8 mouse cellular contexts compared by ENCODE assay signal in genomic region chr12:33035719-33036521, GRCm38 (mm10). TPM values are rescaled to one million over a fixed set of nuclear protein-coding genes. Genes with fewer than 3 reads are reported as not detected.
DNase-seq lines count a peak whose midpoint lies in the region; ATAC-seq and TF ChIP-seq lines count a peak whose summit lies in the region.

No protein-coding gene starts in this region.

- peak; percentile 80 for ATAC-seq in midbrain, postnatal 0 days (ENCODE audit: low FRiP score)

- WGBS in midbrain, postnatal 0 days, result 17% methylated on average over 21 of the region's 21 CpGs

- H3K27ac ChIP-seq in midbrain, postnatal 0 days (ENCODE audit: low read depth, low read length), result peak overlapping the region; percentile 38

- no peaks in the 10 kb centered on the region for H3K9me3 ChIP-seq in midbrain, postnatal 0 days (ENCODE audit: low read length)

- 0 out of 2 replicates have a peak overlapping the region, but pooled peaks have one; percentile 19 for H3K9ac ChIP-seq in midbrain, postnatal 0 days (replicated peaks; ENCODE audit: low read length, poor library complexity, severe bottlenecking)

- TF ChIP-seq CTCF in midbrain, postnatal 0 days (IDR thresholded peaks at IDR 0.05), result no peak

- H3K27me3 ChIP-seq in midbrain, postnatal 0 days (ENCODE audit: insufficient read depth, low read length), result no peaks in the 10 kb centered on the region

- no peaks in the 10 kb centered on the region for H3K36me3 ChIP-seq in midbrain, postnatal 0 days (ENCODE audit: insufficient read depth, low read length)

- peak; percentile 47 for DNase-seq in adrenal gland, postnatal 25 days
- no peak for DNase-seq in adrenal gland, adult 8-10 months
- peak; percentile 68 to 74 for DNase-seq in cerebellum, postnatal 14 days
- DNase-seq in gastrocnemius, postnatal 14 days, result peak; percentile 53
- peak; percentile 58 for DNase-seq in induced T-regulatory cell, adult 2 months (ENCODE audit: low read depth)
- peak; percentile 78 for DNase-seq in left cerebral cortex, postnatal 36 days (ENCODE audit: low spot score in 2 of 2)
- peak; percentile 93 for DNase-seq in midbrain, postnatal 0 days (ENCODE audit: low spot score)
- no peak for DNase-seq in ovary, postnatal 10 days (ENCODE audit: low spot score)

- no peak overlapping the region for H3K4me3 ChIP-seq in midbrain, postnatal 0 days (ENCODE audit: low read depth, low read length)

- H3K4me2 ChIP-seq in midbrain, postnatal 0 days (ENCODE audit: low read depth, low read length, poor library complexity, severe bottlenecking), result peak overlapping the region; percentile 9; the same call in 1 of the 2 replicates

- intact Hi-C loops in gastrocnemius, postnatal 14 days (cut with DNase I; ENCODE audit: low total_unique reads), result no loop called here
- intact Hi-C loops in left cerebral cortex, postnatal 36 days (cut with DNase I), result no loop called here

- 0 out of 2 replicates have a peak, but pooled peaks cover 5% of the 10 kb centered on the region for H3K4me1 ChIP-seq in midbrain, postnatal 0 days (ENCODE audit: insufficient read depth, low read length)

RNA-seq across cellular contexts. Expression of gene Cdhr3, which starts 56.8 kb away (rescaled TPM):
- not detected in 2 replicates for total RNA-seq in adrenal gland, postnatal 25 days (2021)
- under 1 TPM in 2 of 4 experiments, not detected in 2; 0.15 to 0.30 TPM for total RNA-seq in adrenal gland, adult 8-10 months (2022)
- 1 to 10 TPM; 1.6 to 2.5 TPM for total RNA-seq in gastrocnemius, postnatal 14 days (2021)
- total RNA-seq in left cerebral cortex, postnatal 36 days (2021), result 1 to 10 TPM; 1.0 to 2.2 TPM
- 0.42 and 0.55 TPM in 2 replicates for total RNA-seq in midbrain, postnatal 0 days (2014; rRNA removed)
- polyA plus RNA-seq in midbrain, postnatal 0 days (2015; fragmentation: Nextera tagmentation; extraction: Ambion mirVana), result 0.72 and 1.0 TPM in 2 replicates

Comparison
In these comparisons a context has a peak if more than half of its experiments do, and no peak if none do; other contexts are left out.
1. DNase-seq: peak in adrenal gland, postnatal 25 days (single experiment), cerebellum, postnatal 14 days (2 of 2), gastrocnemius, postnatal 14 days (single experiment), induced T-regulatory cell, adult 2 months (single experiment), left cerebral cortex, postnatal 36 days (2 of 2) and midbrain, postnatal 0 days (single experiment); none in adrenal gland, adult 8-10 months (single experiment) and ovary, postnatal 10 days (single experiment).